Mouse (Mus musculus) midbrain, embryonic 12.5 days (tissue): ENCODE data around the gene Igfbp5. TPM values are rescaled to one million over a fixed set of nuclear protein-coding genes. Genes with fewer than 3 reads are reported as not detected.

ENCODE experiments used
- ATAC-seq: fragments of 200-750 bp; cut with Nextera tagmentation; 2 replicates; pipeline ENCODE4 v1.8.0; 2017; ENCODE audit warnings: low read depth, moderate TSS enrichment, moderate library complexity; ENCODE audit not compliant: low FRiP score
- H3K27ac ChIP-seq: fragments of 300-500 bp; sonication (generic); replicated peaks from 2 replicates; pipeline ENCODE4 v1.5.1; 2016; ENCODE audit warnings: mild to moderate bottlenecking
- H3K27me3 ChIP-seq: fragments of 300-500 bp; sonication (generic); 2 replicates; pipeline ENCODE4 v1.6.1; 2016; ENCODE audit warnings: mild to moderate bottlenecking
- H3K36me3 ChIP-seq: fragments of 300-500 bp; sonication (generic); 2 replicates; pipeline ENCODE4 v1.6.1; 2016
- H3K4me1 ChIP-seq: fragments of 300-500 bp; sonication (generic); 2 replicates; pipeline ENCODE4 v1.6.1; 2016
- H3K4me2 ChIP-seq: fragments of 300-500 bp; sonication (generic); replicated peaks from 2 replicates; pipeline ENCODE4 v1.6.1; 2016; ENCODE audit warnings: mild to moderate bottlenecking, moderate library complexity
- H3K4me3 ChIP-seq: fragments of 300-500 bp; sonication (generic); 2 replicates; pipeline ENCODE4 v1.5.1; 2016; ENCODE audit warnings: mild to moderate bottlenecking
- H3K9ac ChIP-seq: fragments of 300-500 bp; sonication (generic); replicated peaks from 2 replicates; pipeline ENCODE4 v1.6.1; 2016; ENCODE audit warnings: mild to moderate bottlenecking, moderate library complexity
- H3K9me3 ChIP-seq: fragments of 300-500 bp; sonication (generic); 2 replicates; pipeline ENCODE4 v1.6.1; 2016; ENCODE audit warnings: mild to moderate bottlenecking
- WGBS: fragments of 180-500 bp; shearing (Covaris S2); methylation state at CpG from one replicate; pipeline ENCODE4 v1.1.7; 2016; 5-methylcytosine and 5-hydroxymethylcytosine counted together
- polyA plus RNA-seq: library from polyadenylated mRNA; unstranded; fragments of >200 nt; fragmentation: Nextera tagmentation; extraction: Ambion mirVana; gene quantifications from 2 replicates; pipeline ENCODE4 v1.2.1, GENCODE M21; 2016

The Igfbp5 gene
- polyA plus RNA-seq, 1 experiment from 2014 or later: 31.1 TPM

DNA sequence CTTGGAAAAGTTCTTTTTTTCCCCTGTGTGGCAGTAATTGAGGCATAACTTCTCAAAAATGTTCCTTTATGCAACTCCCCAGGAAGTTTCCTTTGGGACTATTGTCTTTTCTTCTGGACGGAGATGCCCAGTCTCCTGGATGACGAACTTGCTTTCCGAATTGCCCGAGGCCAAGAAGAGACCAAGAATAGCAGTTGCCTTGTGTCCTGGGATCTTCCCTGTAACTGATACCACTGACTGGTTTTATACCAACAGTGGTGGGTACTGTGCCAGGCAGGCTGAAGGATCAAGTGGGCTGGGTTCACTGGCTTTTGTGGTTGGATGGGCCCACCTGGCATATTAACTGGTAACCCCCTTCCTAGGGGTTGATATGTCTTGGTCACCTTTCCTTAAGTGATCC, 41.1 kb downstream of the Igfbp5 start:
- no peak overlapping the region for H3K4me2 ChIP-seq
- H3K27me3 ChIP-seq: no peaks in the 10 kb centered on the region
- no peak overlapping the region for H3K27ac ChIP-seq
- peaks cover 15% of the 10 kb centered on the region for H3K4me1 ChIP-seq
- 79% methylated on average over 4 of the region's 4 CpGs for WGBS
- H3K36me3 ChIP-seq: peaks cover 73% of the 10 kb centered on the region
- no peak overlapping the region for H3K9ac ChIP-seq
- no peaks in the 10 kb centered on the region for H3K9me3 ChIP-seq
- no peak overlapping the region for H3K4me3 ChIP-seq
- no peak for ATAC-seq

GRCm38 (mm10) chr1:72832715-72833153, 42.0 kb downstream of the Igfbp5 start:
- H3K9me3 ChIP-seq: no peaks in the 10 kb centered on the region
- H3K4me2 ChIP-seq: no peak overlapping the region
- WGBS: 71% methylated on average over 3 of the region's 3 CpGs
- H3K9ac ChIP-seq: no peak overlapping the region
- peaks cover 68% of the 10 kb centered on the region for H3K36me3 ChIP-seq
- H3K4me3 ChIP-seq: no peak overlapping the region
- H3K27ac ChIP-seq: 0 out of 2 replicates have a peak overlapping the region, but pooled peaks have one; percentile 11
- no peak for ATAC-seq
- peaks cover 21% of the 10 kb centered on the region for H3K4me1 ChIP-seq
- no peaks in the 10 kb centered on the region for H3K27me3 ChIP-seq

DNA sequence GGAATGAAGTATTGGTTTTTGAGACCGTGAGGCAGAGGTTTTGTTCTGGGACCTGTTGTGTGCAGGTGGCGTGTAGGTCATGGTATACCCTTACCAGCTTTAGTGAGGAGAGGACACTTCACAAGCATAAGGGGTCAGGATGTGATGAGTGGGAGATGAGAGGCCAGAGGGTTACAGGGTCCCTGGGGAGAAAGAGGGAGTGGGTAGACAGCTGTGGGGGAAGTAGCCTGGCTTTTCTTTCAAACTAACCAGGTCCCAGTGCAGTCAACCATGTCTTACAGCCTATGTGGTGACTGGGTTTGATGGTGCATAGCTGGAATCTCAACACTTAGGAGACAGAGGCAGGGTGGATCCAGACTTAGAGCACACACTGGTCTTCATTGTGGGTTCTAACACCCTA, 44.2 kb downstream of the Igfbp5 start:
- Histone ChIP-seq H3K4me3 (no peak overlapping the region), H3K27ac (no peak overlapping the region), H3K27me3 (no peaks in the 10 kb centered on the region), H3K9ac (no peak overlapping the region), H3K36me3 (peaks cover 51% of the 10 kb centered on the region), H3K4me1 (peaks cover 39% of the 10 kb centered on the region), H3K4me2 (no peak overlapping the region), H3K9me3 (no peaks in the 10 kb centered on the region)
- ATAC-seq: no peak
- 89% methylated on average over 2 of the region's 2 CpGs for WGBS

DNA sequence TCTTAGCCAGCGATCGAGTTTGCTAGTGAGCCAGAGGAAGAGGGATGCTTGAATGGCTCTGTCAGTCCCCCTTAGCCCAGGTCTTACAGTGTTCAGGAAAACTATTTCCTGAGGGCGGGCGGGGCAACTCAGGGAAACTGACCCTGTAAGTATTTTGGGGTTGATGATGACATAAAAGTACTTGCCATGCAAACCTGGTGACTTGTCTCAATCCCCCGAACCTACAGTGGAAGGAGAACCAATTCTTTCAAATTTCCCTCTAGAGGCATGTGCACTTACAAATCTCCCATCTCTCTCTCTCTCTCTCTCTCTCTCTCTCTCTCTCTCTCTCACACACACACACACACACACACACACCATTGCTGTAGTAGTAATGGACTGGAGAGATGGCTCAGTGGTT, 45.8 kb downstream of the Igfbp5 start:
- Histone ChIP-seq H3K27me3 (no peaks in the 10 kb centered on the region), H3K9me3 (no peaks in the 10 kb centered on the region), H3K9ac (no peak overlapping the region), H3K4me3 (no peak overlapping the region), H3K36me3 (peaks cover 38% of the 10 kb centered on the region), H3K4me2 (no peak overlapping the region), H3K27ac (no peak overlapping the region), H3K4me1 (peaks cover 39% of the 10 kb centered on the region)
- no peak for ATAC-seq
- 98% methylated on average over 5 of the region's 5 CpGs for WGBS

- H3K27ac ChIP-seq: peak overlapping the region; percentile 94
- H3K36me3 ChIP-seq: peaks cover 27% of the 10 kb centered on the region
- peaks cover 43% of the 10 kb centered on the region for H3K4me1 ChIP-seq
- H3K9ac ChIP-seq: peak overlapping the region; percentile 94
- H3K4me2 ChIP-seq: peak overlapping the region; percentile 91
- WGBS: 15% methylated on average over 12 of the region's 12 CpGs
- H3K27me3 ChIP-seq: peaks cover 2% of the 10 kb centered on the region; the same call in 1 of the 2 replicates
- peak; percentile 53 for ATAC-seq
- peak overlapping the region; percentile 88 for H3K4me3 ChIP-seq
- H3K9me3 ChIP-seq: no peaks in the 10 kb centered on the region
Measured at GRCm38 (mm10) chr1:72827411-72828315, 47.0 kb downstream of the Igfbp5 start.

DNA sequence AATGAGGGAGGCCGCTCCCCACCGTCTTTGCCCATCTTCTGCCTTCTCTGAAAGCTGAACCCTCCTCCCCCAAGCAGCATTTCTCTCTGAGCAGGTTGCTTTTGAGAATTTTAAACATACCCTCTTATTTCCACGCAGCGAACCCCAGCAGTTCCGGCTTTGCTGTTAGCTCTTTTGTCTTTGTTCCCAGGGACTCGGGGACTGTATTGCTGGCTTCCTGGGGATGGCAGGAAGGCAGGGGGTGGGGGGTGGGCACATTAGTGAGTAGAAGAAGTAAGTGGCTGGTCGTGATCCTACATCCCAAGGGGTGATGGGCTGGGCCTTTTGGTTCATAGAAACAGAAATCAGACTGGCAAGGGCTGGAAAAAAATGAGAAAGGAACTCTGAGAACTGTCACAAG, 47.8 kb downstream of the Igfbp5 start:
- 1% methylated on average over 7 of the region's 7 CpGs for WGBS

GRCm38 (mm10) chr1:72826446-72826845, 48.2 kb downstream of the Igfbp5 start:
- ATAC-seq: peak; percentile 34
- H3K36me3 ChIP-seq: peaks cover 27% of the 10 kb centered on the region
- H3K9me3 ChIP-seq: no peaks in the 10 kb centered on the region
- peaks cover 10% of the 10 kb centered on the region; the same call in 1 of the 2 replicates for H3K27me3 ChIP-seq
- peak overlapping the region; percentile 94 for H3K9ac ChIP-seq
- 0% methylated on average over 6 of the region's 6 CpGs for WGBS
- peak overlapping the region; percentile 94 for H3K27ac ChIP-seq
- H3K4me1 ChIP-seq: peaks cover 40% of the 10 kb centered on the region
- H3K4me2 ChIP-seq: peak overlapping the region; percentile 91
- peak overlapping the region; percentile 88 for H3K4me3 ChIP-seq

More for the DNA sequence above, 47.8 kb downstream of the Igfbp5 start:
- ATAC-seq: 0 out of 2 replicates have a peak, but pooled peaks have one; percentile 10
- Histone ChIP-seq H3K36me3 (peaks cover 27% of the 10 kb centered on the region), H3K27me3 (peaks cover 9% of the 10 kb centered on the region; the same call in 1 of the 2 replicates), H3K4me2 (peak overlapping the region; percentile 91), H3K9ac (peak overlapping the region; percentile 94), H3K4me3 (peak overlapping the region; percentile 88), H3K9me3 (no peaks in the 10 kb centered on the region), H3K4me1 (peaks cover 40% of the 10 kb centered on the region), H3K27ac (peak overlapping the region; percentile 94)

- Histone ChIP-seq H3K4me3 (peak overlapping the region; percentile 88), H3K27ac (peak overlapping the region; percentile 94), H3K27me3 (peaks cover 10% of the 10 kb centered on the region; the same call in 1 of the 2 replicates), H3K4me2 (peak overlapping the region; percentile 91), H3K9me3 (no peaks in the 10 kb centered on the region), H3K36me3 (peaks cover 22% of the 10 kb centered on the region), H3K4me1 (peaks cover 40% of the 10 kb centered on the region), H3K9ac (peak overlapping the region; percentile 94)
- no peak for ATAC-seq
- under 1% methylated on average over 4 of the region's 4 CpGs for WGBS
Measured at GRCm38 (mm10) chr1:72825921-72826320, 48.8 kb downstream of the Igfbp5 start.

DNA sequence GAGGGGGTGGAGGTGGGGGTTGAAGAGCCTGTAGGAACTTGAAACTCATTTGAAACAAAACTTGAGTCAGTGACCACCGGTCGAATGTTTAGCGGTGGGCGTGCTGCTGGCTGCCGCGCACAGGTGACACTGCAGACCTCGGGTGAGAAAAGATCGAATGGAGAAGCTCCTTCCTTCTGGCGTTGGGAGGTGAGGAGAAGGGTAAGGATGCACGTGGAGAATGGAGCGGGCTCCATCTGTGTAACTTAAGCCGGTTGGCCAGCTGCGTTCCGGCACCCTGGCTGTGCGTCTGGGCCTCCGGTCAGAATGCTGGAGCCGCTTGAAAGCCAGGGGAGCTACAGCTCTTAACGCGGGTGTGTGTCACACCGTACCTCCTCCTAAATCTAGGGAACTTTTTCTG, 49.4 kb downstream of the Igfbp5 start:
- peaks cover 40% of the 10 kb centered on the region for H3K4me1 ChIP-seq
- H3K9me3 ChIP-seq: no peaks in the 10 kb centered on the region
- H3K27ac ChIP-seq: peak overlapping the region; percentile 94
- H3K36me3 ChIP-seq: peaks cover 16% of the 10 kb centered on the region
- ATAC-seq: no peak
- WGBS: under 1% methylated on average over 20 of the region's 20 CpGs
- peaks cover 10% of the 10 kb centered on the region; the same call in 1 of the 2 replicates for H3K27me3 ChIP-seq
- H3K4me3 ChIP-seq: peak overlapping the region; percentile 88
- H3K4me2 ChIP-seq: peak overlapping the region; percentile 91
- H3K9ac ChIP-seq: peak overlapping the region; percentile 94

DNA sequence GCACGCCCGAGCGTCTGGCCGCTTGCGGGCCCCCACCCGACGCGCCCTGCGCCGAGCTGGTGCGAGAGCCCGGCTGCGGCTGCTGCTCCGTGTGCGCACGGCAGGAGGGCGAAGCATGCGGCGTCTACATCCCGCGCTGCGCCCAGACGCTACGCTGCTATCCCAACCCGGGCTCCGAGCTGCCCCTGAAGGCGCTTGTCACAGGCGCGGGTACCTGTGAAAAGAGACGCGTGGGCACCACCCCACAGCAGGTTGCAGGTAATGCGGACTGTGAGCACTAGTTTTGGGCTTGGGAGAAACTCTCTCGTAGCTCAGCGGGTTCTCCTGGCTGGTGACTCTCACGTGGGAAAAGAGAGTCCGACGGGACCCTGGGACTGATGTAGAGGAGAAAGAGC, 50.0 kb downstream of the Igfbp5 start:
- Histone ChIP-seq H3K4me2 (peak overlapping the region; percentile 91), H3K4me3 (peak overlapping the region; percentile 88), H3K36me3 (peaks cover 10% of the 10 kb centered on the region), H3K4me1 (peaks cover 37% of the 10 kb centered on the region), H3K27me3 (peaks cover 10% of the 10 kb centered on the region; the same call in 1 of the 2 replicates), H3K9me3 (no peaks in the 10 kb centered on the region), H3K9ac (peak overlapping the region; percentile 94), H3K27ac (peak overlapping the region; percentile 94)
- 0% methylated on average over 37 of the region's 37 CpGs for WGBS
- ATAC-seq: peak; percentile 46

DNA sequence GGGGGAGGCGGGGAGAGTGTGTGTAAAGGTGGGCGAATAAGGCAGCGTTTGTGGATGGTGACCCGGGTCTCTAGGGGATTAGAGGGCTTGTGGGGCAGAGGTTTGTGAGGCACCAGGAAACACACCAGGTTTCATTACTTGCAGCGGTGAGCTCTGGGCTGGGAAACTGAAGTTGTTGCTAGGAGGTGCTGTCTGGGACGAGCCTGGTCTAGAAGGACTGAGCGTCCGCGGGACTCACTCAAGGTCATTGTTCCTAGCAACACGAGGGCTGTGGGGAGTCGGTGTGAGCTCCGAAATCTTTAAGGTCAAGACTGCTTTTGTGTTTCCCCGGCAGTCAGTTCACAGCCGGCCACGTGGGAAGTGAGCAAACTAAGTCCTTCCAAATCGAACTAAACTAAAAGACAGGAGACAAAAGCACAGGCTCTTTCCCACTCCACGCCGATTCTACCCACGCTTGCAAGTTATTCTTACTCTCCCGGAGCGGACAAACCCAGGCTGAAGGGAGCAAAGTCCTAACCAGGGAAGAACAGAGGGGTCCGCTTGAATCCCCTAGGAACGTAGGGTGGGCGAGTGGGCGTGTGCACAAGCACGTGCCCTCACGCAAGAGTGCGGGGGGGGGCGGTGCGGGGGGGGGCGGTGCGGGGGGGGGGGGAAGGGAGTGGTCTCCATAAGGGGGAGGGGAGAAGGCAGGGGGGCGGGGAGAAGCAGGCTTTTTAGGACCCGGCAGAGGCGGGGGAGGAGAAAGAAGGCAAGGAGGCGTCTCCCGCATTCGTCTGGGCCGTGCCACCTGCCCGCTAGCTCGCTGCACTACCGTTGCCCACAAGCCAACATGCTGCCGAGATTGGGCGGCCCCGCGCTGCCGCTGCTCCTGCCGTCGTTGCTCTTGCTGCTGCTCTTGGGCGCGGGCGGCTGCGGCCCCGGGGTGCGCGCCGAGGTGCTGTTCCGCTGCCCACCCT, 50.7 kb downstream of the Igfbp5 start, which contains the start of gene Igfbp2:
Gene Igfbp2 (plus strand): TSS at position 753 of the 956 bp plus-strand sequence.
- H3K4me2 ChIP-seq: peak within 1 kb of the TSS; percentile 91
- peak within 1 kb of the TSS; percentile 94 for H3K9ac ChIP-seq
- H3K36me3 ChIP-seq: peaks cover 7% of the 10 kb centered on the region
- H3K4me3 ChIP-seq: peak within 1 kb of the TSS; percentile 88
- ATAC-seq: peak; percentile 69
- WGBS: under 1% methylated on average over 52 of the region's 58 CpGs
- H3K9me3 ChIP-seq: no peaks in the 10 kb centered on the region
- peaks cover 10% of the 10 kb centered on the region; the same call in 1 of the 2 replicates for H3K27me3 ChIP-seq
- H3K4me1 ChIP-seq: peaks cover 33% of the 10 kb centered on the region
- peak within 1 kb of the TSS; percentile 94 for H3K27ac ChIP-seq
